Mouse (Mus musculus) lung, postnatal 25 days (tissue): ENCODE data around the gene Lrrc8e.
A peak's percentile ranks its signal among the peaks of the same experiment; 100 is the strongest.
"Not testable (repeated sequence)": the region's sequence is repeated elsewhere in the genome, so short reads cannot be mapped to it uniquely, and the experiment has no call there.

ENCODE experiments used
- DNase-seq: peaks from one replicate; pipeline ENCODE4 v3.0.0; 2022; ENCODE audit warnings: low spot score

The Lrrc8e gene

GRCm38 (mm10) chr8:4219617-4220016 lies 7.0 kb upstream of the Lrrc8e start:
- no peak for DNase-seq

- DNase-seq: no peak
These were observed 4.6 kb upstream of the Lrrc8e start for GRCm38 (mm10) chr8:4222059-4222458.

GRCm38 (mm10) chr8:4226323-4226722 lies 304 bp upstream of the Lrrc8e start:
- no peak for DNase-seq

GRCm38 (mm10) chr8:4227919-4228318 lies 1.3 kb downstream of the Lrrc8e start:
- DNase-seq: no peak

- DNase-seq: no peak
These were observed 3.2 kb downstream of the Lrrc8e start for GRCm38 (mm10) chr8:4229784-4230183.

- DNase-seq: peak; percentile 65
These were observed 4.2 kb downstream of the Lrrc8e start for GRCm38 (mm10) chr8:4230612-4231351.

GRCm38 (mm10) chr8:4237814-4238433 lies 11.3 kb downstream of the Lrrc8e start:
- no peak for DNase-seq

GRCm38 (mm10) chr8:4238434-4239192 lies 12.0 kb downstream of the Lrrc8e start, which contains the start of the genes Map2k7 and Gm49320:
Gene Map2k7, plus strand, starts transcription at chr8:4238740.
Gene Gm49320, plus strand, starts transcription at chr8:4238865.
- peak; percentile 100 for DNase-seq

- DNase-seq: no peak
These were observed 12.7 kb downstream of the Lrrc8e start for GRCm38 (mm10) chr8:4239193-4239890.

GRCm38 (mm10) chr8:4245061-4245460 lies 18.4 kb downstream of the Lrrc8e start:
- DNase-seq: no peak

GRCm38 (mm10) chr8:4245737-4246136 lies 19.1 kb downstream of the Lrrc8e start:
- DNase-seq: no peak

- DNase-seq: no peak
These were observed 20.6 kb downstream of the Lrrc8e start for GRCm38 (mm10) chr8:4247241-4247640.

- DNase-seq: no peak
These were observed 21.4 kb downstream of the Lrrc8e start, which contains the start of gene Tgfbr3l for GRCm38 (mm10) chr8:4247951-4248540. Gene Tgfbr3l, plus strand, starts transcription at chr8:4248214.

GRCm38 (mm10) chr8:4249213-4249612 lies 22.6 kb downstream of the Lrrc8e start:
- no peak for DNase-seq

GRCm38 (mm10) chr8:4250306-4250970 lies 23.8 kb downstream of the Lrrc8e start:
- peak; percentile 80 for DNase-seq

GRCm38 (mm10) chr8:4252116-4252760 lies 25.6 kb downstream of the Lrrc8e start:
- no peak for DNase-seq

- peak; percentile 96 for DNase-seq
These were observed 26.6 kb downstream of the Lrrc8e start, which contains the start of gene Snapc2 for GRCm38 (mm10) chr8:4252934-4253841. Gene Snapc2, plus strand, starts transcription at chr8:4253080.

GRCm38 (mm10) chr8:4254001-4254400 lies 27.4 kb downstream of the Lrrc8e start:
- no peak for DNase-seq

GRCm38 (mm10) chr8:4255471-4255870 lies 28.8 kb downstream of the Lrrc8e start:
- DNase-seq: not testable (repeated sequence)
